Mouse (Mus musculus) kidney, adult 9 months (tissue): ENCODE data around the gene Dusp10.

Experiments used
- DNase-seq: peaks from one replicate; pipeline ENCODE4 v3.0.0; 2022

The Dusp10 gene

GRCm38 (mm10) chr1:184107448-184107847, 94.3 kb downstream of the Dusp10 start:
- DNase-seq = no peak

DNA sequence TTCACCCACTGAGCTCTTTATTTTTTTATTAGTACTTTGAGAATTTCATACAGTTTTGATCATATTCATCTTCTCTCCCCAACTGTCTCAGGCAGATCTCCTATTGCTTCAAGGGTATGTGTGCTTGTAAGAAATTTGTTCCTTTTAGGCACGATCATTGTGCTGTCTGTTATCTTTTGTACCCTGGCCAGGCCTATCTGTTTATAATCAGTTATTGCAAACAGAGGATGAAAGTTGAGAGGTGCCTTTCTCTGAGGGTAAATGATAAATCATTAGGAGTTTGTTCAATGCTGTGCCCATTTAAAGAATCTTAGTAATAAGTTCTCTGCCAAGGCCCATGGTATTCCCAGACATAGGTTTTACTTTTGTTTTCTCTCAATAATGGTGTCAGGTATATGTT, 95.2 kb downstream of the Dusp10 start:
- no peak for DNase-seq

DNA sequence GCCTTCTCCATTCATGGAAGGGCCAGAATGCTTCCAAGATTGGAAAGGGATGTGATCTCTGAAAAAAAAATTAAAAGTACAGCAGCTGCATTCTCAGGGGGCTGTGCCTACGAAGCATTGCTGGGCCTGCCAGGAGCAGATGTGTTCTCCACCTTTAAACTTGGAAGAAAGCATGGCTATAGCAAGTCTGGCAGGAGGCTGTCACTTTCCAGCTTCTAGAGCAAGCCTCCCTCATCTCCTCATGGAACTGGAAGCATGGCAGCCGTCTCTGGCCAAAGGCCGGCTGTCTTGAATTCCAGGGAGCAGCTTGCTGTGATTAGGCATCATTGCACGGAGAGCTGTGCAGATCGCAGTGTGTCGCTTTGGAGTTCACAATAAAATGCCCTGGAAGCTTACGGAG, 104.5 kb downstream of the Dusp10 start:
- no peak for DNase-seq

DNA sequence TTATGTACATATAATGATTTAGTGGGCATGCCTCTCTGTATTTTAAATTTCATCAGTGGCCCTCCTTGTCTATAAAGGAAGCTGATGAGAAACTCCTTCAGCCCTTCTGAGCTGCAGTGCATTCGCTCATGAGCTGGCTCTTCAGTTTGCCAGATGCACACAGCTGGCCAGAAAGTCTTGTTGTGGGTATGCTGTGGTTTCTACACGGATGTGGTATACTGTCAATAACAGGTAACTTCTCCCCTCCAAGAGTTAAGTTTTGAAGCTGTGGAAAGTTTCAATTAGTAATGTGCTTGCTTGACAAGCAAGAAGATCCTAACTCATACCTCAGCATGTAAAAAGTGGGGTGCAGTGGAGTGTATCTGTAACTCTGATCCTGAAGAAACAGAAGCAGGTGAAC, 104.9 kb downstream of the Dusp10 start:
- no peak for DNase-seq

DNA sequence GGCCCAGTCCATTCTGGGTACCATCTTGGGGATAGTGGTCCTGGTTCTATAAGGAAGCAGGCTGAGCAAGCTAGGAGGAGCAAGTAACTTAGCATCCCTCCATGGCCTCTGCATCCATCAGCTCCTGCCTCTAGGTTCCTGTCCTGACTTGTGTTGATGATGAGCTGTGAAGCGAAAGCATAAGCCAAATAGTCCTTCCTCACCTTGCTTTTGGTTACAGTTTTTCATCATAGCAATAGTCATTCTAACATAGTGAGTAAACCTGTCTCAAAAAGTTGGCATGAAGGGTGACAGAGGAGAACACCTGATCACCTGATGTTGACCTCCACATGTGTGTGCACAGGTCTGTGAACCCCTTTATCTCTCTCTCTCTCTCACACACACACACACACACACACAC, 105.5 kb downstream of the Dusp10 start:
- DNase-seq = no peak
